8 mouse cellular contexts compared by ENCODE assay signal in genomic region chr11:59098339-59098738, GRCm38 (mm10). TPM values are rescaled to one million over a fixed set of nuclear protein-coding genes. Genes with fewer than 3 reads are reported as not detected.
DNase-seq lines count a peak whose midpoint lies in the region; ATAC-seq and TF ChIP-seq lines count a peak whose summit lies in the region.
"Had no signal": no experiment of that assay in that cellular context is flagged by ENCODE, and none has a peak within 500 bp of the region (broad histone marks: within the 10 kb centered on the region; RNA-seq: fewer than 3 reads in every experiment).

No protein-coding gene starts in this region.

- H3K4me3 ChIP-seq in ES-Bruce4 (ENCODE audit: low read depth, low read length) = no peak overlapping the region
- H3K4me3 ChIP-seq: midbrain, embryonic 12.5 days had no signal

- H3K36me3 ChIP-seq in ES-Bruce4 (ENCODE audit: control insufficient read depth, insufficient read depth, low read length, poor library complexity, severe bottlenecking) = no peaks in the 10 kb centered on the region
- H3K36me3 ChIP-seq: midbrain, embryonic 12.5 days had no signal

- no peaks in the 10 kb centered on the region for H3K27me3 ChIP-seq in ES-Bruce4 (ENCODE audit: control insufficient read depth, insufficient read depth, low read length, poor library complexity, severe bottlenecking)
- H3K27me3 ChIP-seq: midbrain, embryonic 12.5 days had no signal

- TF ChIP-seq EP300 in ES-Bruce4 (IDR thresholded peaks at IDR 0.05; ENCODE audit: insufficient read depth, low read depth, low read length) = no peak

- H3K4me1 ChIP-seq in ES-Bruce4 (ENCODE audit: control insufficient read depth, insufficient read depth, low read length) = no peaks in the 10 kb centered on the region
- H3K4me1 ChIP-seq: midbrain, embryonic 12.5 days had no signal

- H3K27ac ChIP-seq in ES-Bruce4 (ENCODE audit: insufficient read depth, low read length) = no peak overlapping the region
- H3K27ac ChIP-seq: midbrain, embryonic 12.5 days had no signal

- TF ChIP-seq POLR2A in ES-Bruce4 (IDR thresholded peaks at IDR 0.05; ENCODE audit: insufficient read depth, low read length) = no peak

- H3K9me3 ChIP-seq in ES-Bruce4 (replicated peaks; ENCODE audit: control insufficient read depth, insufficient read depth, low read length, poor library complexity, severe bottlenecking) = no peaks in the 10 kb centered on the region
- H3K9me3 ChIP-seq: midbrain, embryonic 12.5 days had no signal

- peak; percentile 25 for DNase-seq in layer of hippocampus, adult 11-12 months (ENCODE audit: low spot score)
- DNase-seq in layer of hippocampus, adult 8-10 months (ENCODE audit: low spot score in 2 of 2) = no peak
- DNase-seq in T-cell, adult 2 months (ENCODE audit: low spot score) = peak; percentile 31
- DNase-seq in embryo, embryonic 10.5 days (ENCODE audit: low spot score) = peak; percentile 75
- peak; percentile 56 for DNase-seq in lung, postnatal 10 days

- peak; percentile 32 for TF ChIP-seq CTCF in ES-Bruce4 (IDR thresholded peaks at IDR 0.05; ENCODE audit: low read depth, low read length)

- no peak for ATAC-seq in erythroid progenitor cell, adult 5-6 weeks (replicated peaks; ENCODE audit: low FRiP score, poor library complexity, severe bottlenecking)

- no peak overlapping the region for H3K9ac ChIP-seq in ES-Bruce4 (ENCODE audit: low read depth, poor library complexity, severe bottlenecking)
- H3K9ac ChIP-seq: midbrain, embryonic 12.5 days had no signal

RNA-seq across cellular contexts. Expression of gene Obscn, which starts 37.9 kb away (rescaled TPM):
- total RNA-seq in layer of hippocampus, adult 8-10 months (2022) = 1 to 10 TPM; 1.2 to 1.9 (median 1.5) TPM
- polyA plus RNA-seq in ES-Bruce4 (2011; ENCODE audit: insufficient read depth, insufficient read length, low read depth, missing spikeins) = 0.35 and 1.3 TPM in 2 replicates
- under 0.01 and 0.42 TPM in 2 replicates for total RNA-seq in erythroid progenitor cell, adult 5-6 weeks (2015; ENCODE audit: low replicate concordance)
- total RNA-seq in erythroid progenitor cell, adult 5-6 weeks (2017; ENCODE audit: low replicate concordance) = 0.90 and 2.3 TPM in 2 replicates

Comparison
In these comparisons a context has a peak if more than half of its experiments do, and no peak if none do; other contexts are left out.
1. DNase-seq: peak in layer of hippocampus, adult 11-12 months (single experiment), T-cell, adult 2 months (single experiment), embryo, embryonic 10.5 days (single experiment) and lung, postnatal 10 days (single experiment); none in layer of hippocampus, adult 8-10 months (0 of 2).